9 mouse cellular contexts compared by ENCODE assay signal in genomic region chr3:69208441-69209309, GRCm38 (mm10). TPM values are rescaled to one million over a fixed set of nuclear protein-coding genes. Genes with fewer than 3 reads are reported as not detected.
DNase-seq lines count a peak whose midpoint lies in the region; ATAC-seq and TF ChIP-seq lines count a peak whose summit lies in the region.
"Had no signal": no experiment of that assay in that cellular context is flagged by ENCODE, and none has a peak within 500 bp of the region (broad histone marks: within the 10 kb centered on the region; RNA-seq: fewer than 3 reads in every experiment).

No protein-coding gene starts in this region.

- H3K4me3 ChIP-seq in cerebellum, adult 2 months (replicated peaks; ENCODE audit: insufficient read depth, low read depth, low read length), result no peak overlapping the region
- H3K4me3 ChIP-seq in midbrain, embryonic 10.5 days, result no peak overlapping the region
- no peak overlapping the region for H3K4me3 ChIP-seq in midbrain, embryonic 13.5 days (replicated peaks)
- no peak overlapping the region for H3K4me3 ChIP-seq in liver, postnatal 0 days (ENCODE audit: low read depth, low read length)
- H3K4me3 ChIP-seq in stomach, embryonic 15.5 days (replicated peaks), result no peak overlapping the region

- no peak overlapping the region for H3K27ac ChIP-seq in cerebellum, adult 2 months (ENCODE audit: insufficient read depth, low read length)
- H3K27ac ChIP-seq in midbrain, embryonic 10.5 days (replicated peaks), result no peak overlapping the region
- H3K27ac ChIP-seq in midbrain, embryonic 13.5 days, result no peak overlapping the region
- no peak overlapping the region for H3K27ac ChIP-seq in liver, postnatal 0 days (ENCODE audit: low read depth)
- H3K27ac ChIP-seq in stomach, embryonic 15.5 days, result no peak overlapping the region

- TF ChIP-seq POLR2A in cerebellum, adult 2 months (IDR thresholded peaks at IDR 0.05; ENCODE audit: borderline replicate concordance, insufficient read depth, low read length), result no peak

- no peaks in the 10 kb centered on the region for H3K27me3 ChIP-seq in cerebellum, adult 2 months (ENCODE audit: control insufficient read depth, insufficient read depth, low read length)
- no peaks in the 10 kb centered on the region for H3K27me3 ChIP-seq in midbrain, embryonic 10.5 days (ENCODE audit: low read depth, poor library complexity, severe bottlenecking)
- H3K27me3 ChIP-seq in midbrain, embryonic 13.5 days, result no peaks in the 10 kb centered on the region
- no peaks in the 10 kb centered on the region for H3K27me3 ChIP-seq in liver, postnatal 0 days (ENCODE audit: insufficient read depth, low read length)
- H3K27me3 ChIP-seq in stomach, embryonic 15.5 days (replicated peaks), result no peaks in the 10 kb centered on the region

- H3K9me3 ChIP-seq in midbrain, embryonic 10.5 days (replicated peaks), result no peaks in the 10 kb centered on the region
- no peaks in the 10 kb centered on the region for H3K9me3 ChIP-seq in midbrain, embryonic 13.5 days
- H3K9me3 ChIP-seq in liver, postnatal 0 days (ENCODE audit: low read length), result no peaks in the 10 kb centered on the region
- no peaks in the 10 kb centered on the region for H3K9me3 ChIP-seq in stomach, embryonic 15.5 days

- no peak for DNase-seq in cerebellum, adult 2 months
- DNase-seq in cerebellum, adult 11 months, result no peak
- DNase-seq in midbrain, embryonic 10.5 days (ENCODE audit: low spot score), result peak; percentile 17
- peak; percentile 27 for DNase-seq in embryo, embryonic 11.5 days (ENCODE audit: low read depth, low spot score)
- DNase-seq in liver, postnatal 0 days, result peak; percentile 22
- DNase-seq in layer of hippocampus, adult 11-12 months (ENCODE audit: low spot score), result no peak

- no peak overlapping the region for H3K4me2 ChIP-seq in midbrain, embryonic 13.5 days (replicated peaks)
- no peak overlapping the region for H3K4me2 ChIP-seq in liver, postnatal 0 days (ENCODE audit: low read depth, low read length)
- no peak overlapping the region for H3K4me2 ChIP-seq in stomach, embryonic 15.5 days

- no peak for TF ChIP-seq EP300 in liver, postnatal 0 days (IDR thresholded peaks at IDR 0.05; ENCODE audit: low read depth)

- no peak overlapping the region for H3K9ac ChIP-seq in midbrain, embryonic 13.5 days (replicated peaks)
- H3K9ac ChIP-seq in liver, postnatal 0 days (replicated peaks), result no peak overlapping the region
- H3K9ac ChIP-seq in stomach, embryonic 15.5 days, result no peak overlapping the region

- WGBS in cerebellum, adult 2 months, result 73% methylated on average over 12 of the region's 12 CpGs
- 77% methylated on average over 12 of the region's 12 CpGs for WGBS in midbrain, embryonic 10.5 days
- 72% methylated on average over 12 of the region's 12 CpGs for WGBS in midbrain, embryonic 13.5 days
- WGBS in liver, postnatal 0 days (ENCODE audit: insufficient replicate concordance), result 58% methylated on average over 12 of the region's 12 CpGs
- WGBS in stomach, embryonic 15.5 days, result 49% methylated on average over 12 of the region's 12 CpGs

- peak; percentile 21; the same call in 1 of the 2 replicates for TF ChIP-seq CTCF in cerebellum, adult 2 months (IDR thresholded peaks at IDR 0.05; ENCODE audit: borderline replicate concordance, insufficient read depth, low read depth, low read length)
- peak; percentile 69 for TF ChIP-seq CTCF in liver, postnatal 0 days (IDR thresholded peaks at IDR 0.05; ENCODE audit: low read depth)

- ATAC-seq in midbrain, embryonic 13.5 days, result no peak
- ATAC-seq in liver, postnatal 0 days, result no peak
- ATAC-seq in stomach, embryonic 15.5 days (ENCODE audit: insufficient read depth, low FRiP score, low read depth), result peak; percentile 69

- no peaks in the 10 kb centered on the region for H3K36me3 ChIP-seq in midbrain, embryonic 10.5 days
- no peaks in the 10 kb centered on the region for H3K36me3 ChIP-seq in midbrain, embryonic 13.5 days
- H3K36me3 ChIP-seq in liver, postnatal 0 days (replicated peaks; ENCODE audit: insufficient read depth, low read length), result no peaks in the 10 kb centered on the region
- H3K36me3 ChIP-seq in stomach, embryonic 15.5 days, result no peaks in the 10 kb centered on the region

- H3K4me1 ChIP-seq in cerebellum, adult 2 months (ENCODE audit: control insufficient read depth, insufficient read depth, low read length), result no peaks in the 10 kb centered on the region
- no peaks in the 10 kb centered on the region for H3K4me1 ChIP-seq in midbrain, embryonic 10.5 days
- no peaks in the 10 kb centered on the region for H3K4me1 ChIP-seq in midbrain, embryonic 13.5 days (replicated peaks)
- peaks cover 6% of the 10 kb centered on the region for H3K4me1 ChIP-seq in liver, postnatal 0 days (ENCODE audit: insufficient read depth)
- no peaks in the 10 kb centered on the region for H3K4me1 ChIP-seq in stomach, embryonic 15.5 days

RNA-seq across cellular contexts. Expression of gene Arl14, which starts 13.5 kb away (rescaled TPM):
- polyA plus RNA-seq in cerebellum, adult 2 months (2012; rRNA removed), result not detected in 2 replicates
- polyA plus RNA-seq in midbrain, embryonic 10.5 days (2016; fragmentation: Nextera tagmentation; extraction: Ambion mirVana), result not detected in 2 replicates
- polyA plus RNA-seq in midbrain, embryonic 13.5 days (2015; fragmentation: Nextera tagmentation; extraction: Ambion mirVana), result not detected in 2 replicates
- not detected in 2 replicates for polyA plus RNA-seq in liver, postnatal 0 days (2015; fragmentation: Nextera tagmentation; extraction: Ambion mirVana)
- 9.6 and 11.4 TPM in 2 replicates for polyA plus RNA-seq in stomach, embryonic 15.5 days (2015; fragmentation: Nextera tagmentation; extraction: Ambion mirVana)
- polyA plus RNA-seq: limb, embryonic 14.5 days had no signal

Comparison
In these comparisons a context has a peak if more than half of its experiments do, and no peak if none do; other contexts are left out.
1. DNase-seq: peak in midbrain, embryonic 10.5 days (single experiment), embryo, embryonic 11.5 days (single experiment) and liver, postnatal 0 days (single experiment); none in cerebellum, adult 2 months (0 of 2), cerebellum, adult 11 months (single experiment) and layer of hippocampus, adult 11-12 months (single experiment).
2. RNA of gene Arl14, which starts 13.5 kb away (polyA plus RNA-seq): 9.6 to 11.4 TPM in stomach, embryonic 15.5 days; not detected in liver, postnatal 0 days, not detected in cerebellum, adult 2 months, not detected in midbrain, embryonic 10.5 days and not detected in midbrain, embryonic 13.5 days; every median in the first group is over 10 times any median in the second.